Mouse (Mus musculus): ENCODE measurements around the gene Hmox2. TPM values are rescaled to one million over a fixed set of nuclear protein-coding genes. Genes with fewer than 3 reads are reported as not detected.

Gene Hmox2
- polyA plus RNA-seq (2017; shearing (Covaris generic)), result 47.4 TPM

DNA sequence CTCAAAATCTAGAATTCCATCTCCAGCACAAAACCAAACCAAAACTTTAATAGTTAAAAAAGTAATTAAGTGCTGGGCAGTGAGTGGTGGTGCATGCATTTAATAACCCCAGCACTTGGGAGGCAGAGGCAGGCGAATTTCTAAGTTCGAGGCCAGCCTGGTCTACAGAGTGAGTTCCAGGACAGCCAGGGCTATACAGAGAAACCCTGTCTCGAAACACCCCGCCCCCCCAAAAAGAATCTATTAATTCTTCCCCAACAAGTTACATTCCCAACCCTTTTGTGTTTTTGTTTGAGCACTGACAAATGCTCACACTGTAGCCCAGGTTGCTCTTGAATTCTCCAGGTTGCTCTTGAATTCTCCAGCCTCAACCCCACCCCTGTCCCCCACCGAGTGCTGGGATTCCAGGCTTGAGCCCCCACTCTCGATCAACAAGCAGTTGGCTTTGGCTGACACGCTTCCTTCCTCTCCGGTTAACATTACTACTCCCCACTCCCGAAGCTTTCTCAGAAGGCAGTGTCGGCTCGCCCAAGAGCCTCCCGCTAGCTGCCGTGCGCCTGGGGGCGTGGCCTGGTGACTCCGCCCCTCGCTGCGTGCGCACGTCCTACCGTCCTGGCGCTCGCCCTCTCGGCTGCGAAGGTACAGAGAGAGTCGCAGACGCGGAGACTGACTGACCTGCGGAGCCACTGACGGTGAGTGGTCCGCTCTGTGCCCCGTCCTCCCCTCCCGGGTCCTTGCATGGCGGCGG, at the start of gene Hmox2:
Hmox2 (plus strand) TSS at position 582 of the 748 bp plus-strand sequence.

DNA sequence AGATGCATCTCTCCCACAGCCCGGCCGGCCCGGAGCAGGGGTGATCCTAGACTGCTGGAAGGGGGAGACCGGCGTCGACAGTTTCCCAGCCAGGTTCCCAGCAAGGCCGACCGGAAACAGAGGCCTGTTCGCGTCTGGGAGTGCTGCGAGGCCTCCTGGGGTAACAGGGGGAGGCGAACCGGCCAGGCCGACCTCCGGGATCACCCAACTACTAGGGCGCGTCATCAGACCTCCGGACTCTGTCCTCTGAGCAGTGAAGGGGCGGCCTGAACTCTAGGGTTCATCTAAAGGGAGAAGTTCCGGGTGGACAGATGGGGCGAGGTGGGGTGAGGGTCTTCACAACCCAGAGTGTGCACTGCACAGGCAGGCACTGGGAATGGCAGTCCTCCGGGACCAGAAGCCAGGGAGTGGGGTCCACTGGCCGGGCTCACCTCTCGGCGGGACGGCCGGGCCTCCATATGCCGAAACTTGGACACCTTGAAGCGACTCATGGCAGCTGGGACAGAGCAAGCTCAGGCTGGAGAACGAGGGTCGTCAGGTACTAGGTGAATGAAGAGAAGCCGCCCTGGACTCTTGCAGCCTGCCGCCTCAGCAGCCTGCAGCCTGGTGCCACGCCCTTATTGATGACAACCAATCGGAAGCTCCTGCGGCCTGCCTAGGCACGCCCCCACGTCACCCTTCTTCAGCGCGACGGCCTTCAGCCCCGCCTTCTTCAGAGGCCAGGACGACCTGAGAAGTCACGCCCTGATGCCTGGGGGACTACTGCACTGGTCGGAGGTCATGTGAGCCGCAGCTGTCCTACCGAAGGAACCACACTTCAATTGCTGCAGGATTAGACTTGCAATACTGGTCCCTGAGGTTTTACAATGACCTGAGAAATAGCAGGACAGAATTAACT, 46.8 kb upstream of the Hmox2 start, which contains the start of gene Coro7:
Coro7 (minus strand) TSS at position 657 of the 898 bp plus-strand sequence.

DNA sequence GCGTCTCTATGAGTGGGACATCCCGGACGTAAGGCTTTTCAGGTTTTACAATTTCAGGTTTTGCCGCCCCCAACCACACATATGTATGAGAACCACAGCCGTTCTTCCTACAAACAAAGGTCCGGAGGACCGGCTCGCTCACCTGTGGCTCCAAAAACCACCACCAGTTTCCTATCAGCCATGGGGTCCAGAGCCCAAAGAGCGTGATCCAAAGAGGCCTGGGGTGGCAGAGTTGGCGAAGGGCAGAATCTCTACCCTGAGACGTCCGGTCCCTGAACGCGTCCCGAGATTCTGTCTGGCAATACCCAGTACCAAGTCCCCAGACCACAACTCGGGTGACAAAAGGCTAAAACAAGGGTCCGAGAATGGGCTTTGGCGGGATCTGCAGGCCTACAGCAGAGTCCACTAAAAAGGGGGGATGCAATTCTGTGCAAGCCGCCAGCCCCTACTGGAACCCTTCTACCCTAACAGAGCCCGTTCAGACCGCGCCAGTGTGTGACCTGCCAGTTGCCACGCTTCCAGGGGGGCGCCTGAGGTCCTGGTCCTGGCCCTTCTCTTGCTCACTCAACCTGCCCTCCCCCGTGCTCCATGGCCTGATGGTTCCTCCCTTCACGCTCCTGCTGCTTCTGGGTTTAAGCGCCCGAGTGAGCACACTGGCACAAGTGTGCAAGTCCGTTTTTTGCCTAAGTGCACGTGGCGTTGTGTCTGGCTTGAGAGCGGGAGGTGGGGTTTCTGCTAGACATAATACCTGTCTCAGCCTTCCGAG, 7.2 kb upstream of the Hmox2 start, which contains the start of gene Nmral1:
Nmral1 (minus strand) TSS at position 604 of the 766 bp plus-strand sequence.

GRCm38 (mm10) chr16:4789810-4790559, 63.8 kb downstream of the Hmox2 start, which contains the start of gene Cdip1:
TSS of gene Cdip1 (minus strand) at chr16:4790292.

Other genes with a start within 250 kb of the Hmox2 start
- not detected for gene Srl, start 184.5 kb upstream of the Hmox2 start, polyA plus RNA-seq (2017; shearing (Covaris generic))
- gene Tfap4, start 166.5 kb upstream of the Hmox2 start, polyA plus RNA-seq (2017; shearing (Covaris generic)), result 1.0 TPM
- gene Glis2, start 131.6 kb upstream of the Hmox2 start, polyA plus RNA-seq (2017; shearing (Covaris generic)), result 0.17 TPM
- gene Pam16, start 101.4 kb upstream of the Hmox2 start, polyA plus RNA-seq (2017; shearing (Covaris generic)), result 9.7 TPM
- gene Vasn, start 86.4 kb upstream of the Hmox2 start, polyA plus RNA-seq (2017; shearing (Covaris generic)), result 0.65 TPM
- gene Dnaja3, start 86.4 kb upstream of the Hmox2 start, polyA plus RNA-seq (2017; shearing (Covaris generic)), result 33.5 TPM
- 103 TPM for gene Coro7, start 46.6 kb upstream of the Hmox2 start, polyA plus RNA-seq (2017; shearing (Covaris generic))
- 2.7 TPM for gene Nmral1, start 7.0 kb upstream of the Hmox2 start, polyA plus RNA-seq (2017; shearing (Covaris generic))
- gene Cdip1, start 63.9 kb downstream of the Hmox2 start, polyA plus RNA-seq (2017; shearing (Covaris generic)), result 73.7 TPM
- 0.31 TPM for gene 4930562C15Rik, start 109.1 kb downstream of the Hmox2 start, polyA plus RNA-seq (2017; shearing (Covaris generic))
- gene Ubald1, start 154.0 kb downstream of the Hmox2 start, polyA plus RNA-seq (2017; shearing (Covaris generic)), result 119 TPM
- 61.7 TPM for gene Mgrn1, start 159.9 kb downstream of the Hmox2 start, polyA plus RNA-seq (2017; shearing (Covaris generic))
- gene Nudt16l1, start 212.4 kb downstream of the Hmox2 start, polyA plus RNA-seq (2017; shearing (Covaris generic)), result 57.5 TPM
- gene Anks3, start 237.8 kb downstream of the Hmox2 start, polyA plus RNA-seq (2017; shearing (Covaris generic)), result 55.1 TPM